Mouse (Mus musculus): ENCODE data around the gene Lamb2. TPM values are rescaled to one million over a fixed set of nuclear protein-coding genes. Genes with fewer than 3 reads are reported as not detected.
A peak's percentile ranks its signal among the peaks of the same experiment; 100 is the strongest.

The Lamb2 gene
- polyA plus RNA-seq (2015; fragmentation: Nextera tagmentation; extraction: Ambion mirVana) = 67.1 and 77.7 TPM in 2 replicates

DNA sequence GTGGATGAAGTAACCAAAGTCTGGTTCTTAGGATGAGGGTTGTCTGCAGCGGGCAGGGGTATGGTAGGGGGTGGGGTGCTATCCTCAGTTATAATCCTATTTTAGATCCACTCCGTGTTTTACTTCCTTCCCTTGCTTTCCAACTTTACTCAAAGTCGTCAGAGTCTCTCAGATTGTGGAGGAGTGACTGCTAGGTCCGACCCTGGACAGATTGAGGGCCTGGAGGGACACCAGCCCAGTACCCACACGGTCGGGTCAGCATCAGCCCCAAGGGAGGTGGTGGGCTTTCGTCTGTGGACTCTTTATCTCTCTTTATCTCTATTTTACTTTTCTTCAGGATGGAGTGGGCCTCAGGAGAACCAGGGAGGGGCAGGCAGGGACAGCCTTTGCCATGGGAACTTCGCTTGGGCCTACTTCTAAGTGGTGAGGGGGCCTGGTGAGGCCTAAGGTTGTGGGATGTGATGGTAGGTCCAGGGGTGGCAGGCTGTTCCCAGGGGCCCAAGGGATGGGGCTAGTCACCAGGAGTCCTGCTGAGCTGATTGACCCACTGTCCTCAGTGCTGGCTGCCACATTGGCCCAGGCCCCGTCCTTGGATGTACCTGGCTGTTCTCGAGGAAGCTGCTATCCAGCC, at the start of gene Lamb2:
TSS of gene Lamb2 (plus strand) at position 16 of the 631 bp plus-strand sequence.
- Histone ChIP-seq H3K9me3 (replicated peaks; ENCODE audit: control insufficient read depth, low read length) (no peaks in the 10 kb centered on the region), H3K4me3 (ENCODE audit: low read length) (peak within 1 kb of the TSS; percentile 72)
- ATAC-seq (replicated peaks; ENCODE audit: extremely low read depth, insufficient read depth, low FRiP score) = peak; percentile 79

GRCm38 (mm10) chr9:108431431-108432067, 48.0 kb upstream of the Lamb2 start:
- Histone ChIP-seq H3K27me3 (ENCODE audit: control insufficient read depth, insufficient read depth, low read length) (no peaks in the 10 kb centered on the region), H3K9ac (ENCODE audit: low read length) (0 out of 2 replicates have a peak overlapping the region, but pooled peaks have one; percentile 39), H3K4me2 (ENCODE audit: low read depth, low read length) (peak overlapping the region; percentile 63), H3K9me3 (replicated peaks; ENCODE audit: control insufficient read depth, low read length) (no peaks in the 10 kb centered on the region; the same call in 1 of the 2 replicates), H3K4me1 (ENCODE audit: control insufficient read depth, insufficient read depth, low read length) (no peaks in the 10 kb centered on the region), H3K4me3 (ENCODE audit: low read length) (peak overlapping the region; percentile 31), H3K36me3 (ENCODE audit: control insufficient read depth, insufficient read depth) (no peaks in the 10 kb centered on the region), H3K27ac (ENCODE audit: low read length) (no peak overlapping the region)
- no peak for ATAC-seq (replicated peaks; ENCODE audit: extremely low read depth, insufficient read depth, low FRiP score)
- 38% methylated on average over 32 of the region's 32 CpGs for WGBS

More for the DNA sequence above, at the start of gene Lamb2:
- H3K36me3 ChIP-seq (ENCODE audit: control insufficient read depth, insufficient read depth) = peaks cover 30% of the 10 kb centered on the region
- peaks cover 29% of the 10 kb centered on the region for H3K4me1 ChIP-seq (ENCODE audit: control insufficient read depth, insufficient read depth, low read length)
- peak within 1 kb of the TSS; percentile 87 for H3K27ac ChIP-seq (ENCODE audit: low read length)
- peak within 1 kb of the TSS; percentile 93 for H3K4me2 ChIP-seq (ENCODE audit: low read depth, low read length)
- 10% methylated on average over 10 of the region's 10 CpGs for WGBS
- peak within 1 kb of the TSS; percentile 85 for H3K9ac ChIP-seq (ENCODE audit: low read length)
- no peaks in the 10 kb centered on the region for H3K27me3 ChIP-seq (ENCODE audit: control insufficient read depth, insufficient read depth, low read length)

DNA sequence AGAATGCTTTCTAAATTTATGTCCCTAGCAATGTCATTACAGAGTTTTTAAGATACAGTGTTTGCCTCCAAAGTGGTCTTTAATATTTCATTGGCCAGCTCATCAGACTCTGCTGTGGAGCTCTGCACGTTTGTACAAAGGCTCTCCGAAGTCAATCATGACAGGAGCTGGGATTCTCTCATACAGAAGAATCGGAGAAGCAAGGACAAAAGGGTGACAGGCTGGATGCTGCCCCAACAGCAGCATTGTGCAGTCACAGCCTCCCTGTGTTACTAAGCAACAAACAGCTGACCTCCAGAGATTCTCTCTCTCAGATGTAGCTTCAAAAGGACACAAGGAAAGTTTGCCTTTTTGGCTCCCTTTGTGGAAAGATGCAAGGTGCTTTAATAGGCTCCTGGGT, 43.4 kb upstream of the Lamb2 start, which contains the start of gene BC048562:
TSS of gene BC048562 (plus strand) at position 301 of the 400 bp plus-strand sequence.
- H3K27me3 ChIP-seq (ENCODE audit: control insufficient read depth, insufficient read depth, low read length) = no peaks in the 10 kb centered on the region
- H3K4me1 ChIP-seq (ENCODE audit: control insufficient read depth, insufficient read depth, low read length) = peaks cover 12% of the 10 kb centered on the region
- WGBS = 72% methylated on average over 3 of the region's 3 CpGs
- no peak within 1 kb of the TSS for H3K4me2 ChIP-seq (ENCODE audit: low read depth, low read length)
- no peak within 1 kb of the TSS for H3K27ac ChIP-seq (ENCODE audit: low read length)
- H3K9ac ChIP-seq (ENCODE audit: low read length) = no peak within 1 kb of the TSS
- ATAC-seq (replicated peaks; ENCODE audit: extremely low read depth, insufficient read depth, low FRiP score) = no peak
- no peaks in the 10 kb centered on the region for H3K36me3 ChIP-seq (ENCODE audit: control insufficient read depth, insufficient read depth)
- H3K4me3 ChIP-seq (ENCODE audit: low read length) = no peak within 1 kb of the TSS
- no peaks in the 10 kb centered on the region; the same call in 1 of the 2 replicates for H3K9me3 ChIP-seq (replicated peaks; ENCODE audit: control insufficient read depth, low read length)

DNA sequence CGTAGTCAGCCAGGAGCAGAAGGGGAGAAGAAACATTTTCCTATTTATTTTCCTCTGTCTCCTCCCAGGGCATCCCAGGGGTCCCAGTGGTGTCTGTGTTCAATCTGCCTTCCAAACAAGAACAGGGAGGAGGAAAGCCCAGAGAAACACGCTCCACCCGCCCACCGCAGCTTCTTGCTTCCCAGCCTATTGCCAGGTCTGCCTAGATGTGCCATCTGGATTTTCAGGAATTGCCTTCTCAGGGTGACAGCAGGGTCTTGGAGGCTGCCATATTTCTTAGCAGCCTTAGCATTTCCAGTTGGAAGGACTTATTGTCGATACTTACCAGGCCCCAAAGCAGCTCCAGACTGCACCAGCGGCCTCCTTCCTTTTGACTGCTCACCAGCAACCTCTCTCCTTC, 40.4 kb upstream of the Lamb2 start:
- Histone ChIP-seq H3K4me2 (ENCODE audit: low read depth, low read length) (no peak overlapping the region), H3K9ac (ENCODE audit: low read length) (no peak overlapping the region), H3K4me3 (ENCODE audit: low read length) (no peak overlapping the region), H3K27ac (ENCODE audit: low read length) (no peak overlapping the region), H3K27me3 (ENCODE audit: control insufficient read depth, insufficient read depth, low read length) (no peaks in the 10 kb centered on the region), H3K4me1 (ENCODE audit: control insufficient read depth, insufficient read depth, low read length) (peaks cover 24% of the 10 kb centered on the region), H3K9me3 (replicated peaks; ENCODE audit: control insufficient read depth, low read length) (no peaks in the 10 kb centered on the region; the same call in 1 of the 2 replicates), H3K36me3 (ENCODE audit: control insufficient read depth, insufficient read depth) (no peaks in the 10 kb centered on the region)
- 74% methylated on average over 6 of the region's 6 CpGs for WGBS
- no peak for ATAC-seq (replicated peaks; ENCODE audit: extremely low read depth, insufficient read depth, low FRiP score)

- Histone ChIP-seq H3K4me3 (ENCODE audit: low read length) (no peak overlapping the region), H3K36me3 (ENCODE audit: control insufficient read depth, insufficient read depth) (no peaks in the 10 kb centered on the region), H3K9me3 (replicated peaks; ENCODE audit: control insufficient read depth, low read length) (no peaks in the 10 kb centered on the region; the same call in 1 of the 2 replicates), H3K27me3 (ENCODE audit: control insufficient read depth, insufficient read depth, low read length) (no peaks in the 10 kb centered on the region), H3K4me1 (ENCODE audit: control insufficient read depth, insufficient read depth, low read length) (peaks cover 24% of the 10 kb centered on the region), H3K9ac (ENCODE audit: low read length) (no peak overlapping the region), H3K27ac (ENCODE audit: low read length) (peak overlapping the region; percentile 74), H3K4me2 (ENCODE audit: low read depth, low read length) (no peak overlapping the region)
- WGBS = 57% methylated on average over 5 of the region's 5 CpGs
- ATAC-seq (replicated peaks; ENCODE audit: extremely low read depth, insufficient read depth, low FRiP score) = no peak
These were observed 39.1 kb upstream of the Lamb2 start for GRCm38 (mm10) chr9:108440485-108440884.

DNA sequence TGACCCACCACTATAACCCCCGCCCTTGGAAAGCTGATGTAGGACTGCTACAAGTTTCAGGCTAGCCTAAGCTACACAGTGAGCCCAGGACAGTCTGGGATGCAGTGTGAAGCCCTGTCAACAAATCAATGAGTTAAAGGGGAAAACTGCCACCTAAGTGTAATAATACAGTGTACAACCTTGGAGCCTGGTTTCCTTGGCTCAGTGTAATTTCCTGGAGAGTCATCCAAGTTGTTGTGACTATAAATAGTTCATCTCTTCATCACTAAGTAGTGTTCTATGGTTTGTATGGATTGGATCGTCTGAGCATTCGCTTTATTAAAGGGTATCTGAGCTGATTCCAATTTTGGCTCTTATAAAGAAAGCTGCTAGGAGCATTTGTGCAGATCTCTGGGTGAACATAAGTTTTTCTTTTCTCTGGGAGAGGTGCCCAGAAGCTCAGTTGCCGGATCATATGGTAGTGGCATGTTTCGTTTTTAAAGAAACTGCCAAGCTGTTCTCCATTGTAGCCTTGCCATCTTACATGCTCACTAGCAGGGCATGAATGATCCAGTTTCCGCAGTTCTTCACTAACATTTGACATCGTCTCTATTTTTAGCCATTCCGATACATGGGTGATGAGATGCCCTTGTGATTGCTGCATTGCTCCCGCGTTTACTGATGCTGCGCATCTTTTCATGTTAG, 38.2 kb upstream of the Lamb2 start:
- ATAC-seq (replicated peaks; ENCODE audit: extremely low read depth, insufficient read depth, low FRiP score) = 0 out of 2 replicates have a peak, but pooled peaks have one; percentile 63
- H3K27me3 ChIP-seq (ENCODE audit: control insufficient read depth, insufficient read depth, low read length) = no peaks in the 10 kb centered on the region
- no peaks in the 10 kb centered on the region for H3K36me3 ChIP-seq (ENCODE audit: control insufficient read depth, insufficient read depth)
- H3K4me1 ChIP-seq (ENCODE audit: control insufficient read depth, insufficient read depth, low read length) = peaks cover 24% of the 10 kb centered on the region
- H3K4me3 ChIP-seq (ENCODE audit: low read length) = no peak overlapping the region
- WGBS = 43% methylated on average over 11 of the region's 11 CpGs
- H3K4me2 ChIP-seq (ENCODE audit: low read depth, low read length) = peak overlapping the region; percentile 50
- peak overlapping the region; percentile 21; the same call in 1 of the 2 replicates for H3K9ac ChIP-seq (ENCODE audit: low read length)
- peak overlapping the region; percentile 74 for H3K27ac ChIP-seq (ENCODE audit: low read length)
- no peaks in the 10 kb centered on the region for H3K9me3 ChIP-seq (replicated peaks; ENCODE audit: control insufficient read depth, low read length)

- Histone ChIP-seq H3K9me3 (replicated peaks; ENCODE audit: control insufficient read depth, low read length) (no peaks in the 10 kb centered on the region), H3K4me3 (ENCODE audit: low read length) (no peak overlapping the region), H3K9ac (ENCODE audit: low read length) (no peak overlapping the region), H3K27me3 (ENCODE audit: control insufficient read depth, insufficient read depth, low read length) (no peaks in the 10 kb centered on the region), H3K4me2 (ENCODE audit: low read depth, low read length) (no peak overlapping the region), H3K36me3 (ENCODE audit: control insufficient read depth, insufficient read depth) (peaks cover 7% of the 10 kb centered on the region; the same call in 1 of the 2 replicates), H3K27ac (ENCODE audit: low read length) (no peak overlapping the region), H3K4me1 (ENCODE audit: control insufficient read depth, insufficient read depth, low read length) (peaks cover 36% of the 10 kb centered on the region)
- 59% methylated on average over 9 of the region's 9 CpGs for WGBS
- ATAC-seq (replicated peaks; ENCODE audit: extremely low read depth, insufficient read depth, low FRiP score) = no peak
These were observed 34.4 kb upstream of the Lamb2 start for GRCm38 (mm10) chr9:108445125-108445524.

- peaks cover 32% of the 10 kb centered on the region for H3K4me1 ChIP-seq (ENCODE audit: control insufficient read depth, insufficient read depth, low read length)
- no peaks in the 10 kb centered on the region for H3K27me3 ChIP-seq (ENCODE audit: control insufficient read depth, insufficient read depth, low read length)
- peak overlapping the region; percentile 90 for H3K27ac ChIP-seq (ENCODE audit: low read length)
- ATAC-seq (replicated peaks; ENCODE audit: extremely low read depth, insufficient read depth, low FRiP score) = peak; percentile 46
- H3K4me2 ChIP-seq (ENCODE audit: low read depth, low read length) = peak overlapping the region; percentile 59
- H3K9me3 ChIP-seq (replicated peaks; ENCODE audit: control insufficient read depth, low read length) = no peaks in the 10 kb centered on the region
- H3K9ac ChIP-seq (ENCODE audit: low read length) = peak overlapping the region; percentile 61
- WGBS = 39% methylated on average over 4 of the region's 4 CpGs
- H3K4me3 ChIP-seq (ENCODE audit: low read length) = peak overlapping the region; percentile 20; the same call in 1 of the 2 replicates
- peaks cover 7% of the 10 kb centered on the region; the same call in 1 of the 2 replicates for H3K36me3 ChIP-seq (ENCODE audit: control insufficient read depth, insufficient read depth)
These were observed 29.7 kb upstream of the Lamb2 start for GRCm38 (mm10) chr9:108449860-108450259.
